Comparison of ENCODE assay signal across 23 mouse cellular contexts in the genomic region with DNA sequence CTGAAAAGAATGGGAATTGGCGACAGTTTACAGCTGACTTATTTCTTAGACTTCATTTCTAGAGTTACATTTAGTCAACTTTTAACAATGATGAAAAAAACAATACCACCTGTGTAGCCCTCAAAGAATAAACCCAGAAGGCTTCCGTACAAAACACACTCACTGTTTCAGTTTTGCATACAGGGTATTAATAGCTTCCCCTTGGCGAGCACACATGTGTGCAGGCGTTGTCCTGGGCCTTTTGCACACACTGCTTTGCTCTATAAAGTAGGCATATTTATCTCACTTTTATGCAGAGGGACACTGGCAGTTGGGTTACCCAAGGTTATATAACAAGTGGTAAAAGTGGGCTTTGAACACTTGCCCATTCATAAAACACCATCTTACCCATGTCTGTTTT. TPM values are rescaled to one million over a fixed set of nuclear protein-coding genes. Genes with fewer than 3 reads are reported as not detected.
DNase-seq lines count a peak whose midpoint lies in the region; ATAC-seq and TF ChIP-seq lines count a peak whose summit lies in the region.
"Had no signal": no experiment of that assay in that cellular context is flagged by ENCODE, and none has a peak within 500 bp of the region (broad histone marks: within the 10 kb centered on the region; RNA-seq: fewer than 3 reads in every experiment).

No protein-coding gene starts in this region.

- 72% methylated on average over 4 of the region's 4 CpGs for WGBS in liver, postnatal 0 days (ENCODE audit: insufficient replicate concordance)
- 90% methylated on average over 4 of the region's 4 CpGs for WGBS in hindbrain, embryonic 16.5 days

- no peaks in the 10 kb centered on the region for H3K79me2 ChIP-seq in CH12.LX (replicated peaks; ENCODE audit: control insufficient read depth, extremely low read depth, insufficient read depth, poor library complexity, severe bottlenecking)

- dilution Hi-C loops in CH12.LX (cut with MboI; ENCODE audit: extremely low pct_ligation_motif_present, extremely low pct_unique_long_range_greater_than_20kb, low sequenced_read_pairs) = no loop called here

- no peaks in the 10 kb centered on the region for H3K36me3 ChIP-seq in liver, postnatal 0 days (replicated peaks; ENCODE audit: insufficient read depth, low read length)
- H3K36me3 ChIP-seq in CH12.LX (replicated peaks in 1 of 2; ENCODE audit: control insufficient read depth in 1 of 2, insufficient read depth in 1 of 2, low read length in 1 of 2) = no peaks in the 10 kb centered on the region
- H3K36me3 ChIP-seq in hindbrain, embryonic 16.5 days (ENCODE audit: control insufficient read depth, insufficient read depth, low read length) = no peaks in the 10 kb centered on the region
- H3K36me3 ChIP-seq: embryonic facial prominence, embryonic 12.5 days; embryonic facial prominence, embryonic 15.5 days; hindbrain, embryonic 12.5 days; hindbrain, embryonic 15.5 days had no signal

- H3K27me3 ChIP-seq in liver, postnatal 0 days (ENCODE audit: insufficient read depth, low read length) = no peaks in the 10 kb centered on the region
- H3K27me3 ChIP-seq in CH12.LX (replicated peaks) = no peaks in the 10 kb centered on the region
- no peaks in the 10 kb centered on the region for H3K27me3 ChIP-seq in hindbrain, embryonic 16.5 days (replicated peaks; ENCODE audit: control insufficient read depth, insufficient read depth, low read length)
- H3K27me3 ChIP-seq: embryonic facial prominence, embryonic 12.5 days; embryonic facial prominence, embryonic 15.5 days; hindbrain, embryonic 12.5 days; hindbrain, embryonic 15.5 days had no signal

- H3K9ac ChIP-seq in liver, postnatal 0 days (replicated peaks) = no peak overlapping the region
- H3K9ac ChIP-seq in CH12.LX (ENCODE audit: insufficient read depth, low read depth) = no peak overlapping the region
- no peak overlapping the region for H3K9ac ChIP-seq in hindbrain, embryonic 16.5 days (ENCODE audit: low read depth, low read length)
- H3K9ac ChIP-seq: embryonic facial prominence, embryonic 12.5 days; embryonic facial prominence, embryonic 15.5 days; forebrain, postnatal 0 days; hindbrain, embryonic 12.5 days; hindbrain, embryonic 15.5 days had no signal

- no peak for TF ChIP-seq EP300 in liver, postnatal 0 days (IDR thresholded peaks at IDR 0.05; ENCODE audit: low read depth)
- peak; percentile 74 for TF ChIP-seq EP300 in CH12.LX (IDR thresholded peaks at IDR 0.05; ENCODE audit: low read length)

- ATAC-seq in liver, postnatal 0 days = no peak
- ATAC-seq in neutrophil, adult 5-6 weeks (ENCODE audit: extremely low read depth, insufficient number of reproducible peaks, low FRiP score, poor library complexity, severe bottlenecking) = peak; percentile 47
- ATAC-seq in hindbrain, embryonic 16.5 days = no peak
- ATAC-seq: forebrain, embryonic 14.5 days; forebrain, postnatal 0 days had no signal

- no peak for TF ChIP-seq RAD21 in CH12.LX (IDR thresholded peaks at IDR 0.05; ENCODE audit: low read depth, low read length)

- H3K4me1 ChIP-seq in liver, postnatal 0 days (ENCODE audit: insufficient read depth) = peaks cover 10% of the 10 kb centered on the region
- peaks cover 21 to 65% of the 10 kb centered on the region in 2 experiments for H3K4me1 ChIP-seq in CH12.LX (ENCODE audit: control insufficient read depth in 1 of 2, insufficient read depth in 2 of 2)
- no peaks in the 10 kb centered on the region for H3K4me1 ChIP-seq in hindbrain, embryonic 16.5 days (ENCODE audit: control insufficient read depth, insufficient read depth, low read depth, low read length)
- H3K4me1 ChIP-seq: embryonic facial prominence, embryonic 12.5 days; embryonic facial prominence, embryonic 15.5 days; hindbrain, embryonic 12.5 days; hindbrain, embryonic 15.5 days had no signal

- no peak for TF ChIP-seq CTCF in liver, postnatal 0 days (IDR thresholded peaks at IDR 0.05; ENCODE audit: low read depth)
- TF ChIP-seq CTCF in CH12.LX (conservative IDR thresholded peaks at IDR 0.05 in 1 of 2, IDR thresholded peaks at IDR 0.05 in 1 of 2; ENCODE audit: low read depth in 2 of 2, low read length in 2 of 2) = no peak

- DNase-seq in liver, postnatal 0 days = no peak
- DNase-seq in liver = no peak
- DNase-seq in A20 (ENCODE audit: low read depth, low spot score) = peak; percentile 67
- peak; percentile 58 for DNase-seq in CH12.LX (ENCODE audit: extremely low read depth)
- no peak for DNase-seq in neural tube, embryonic 10.5 days (ENCODE audit: extremely low spot score, low spot score)
- DNase-seq: adrenal gland, postnatal 10 days; adrenal gland, postnatal 36 days; cerebellum, adult 11 months; cerebellum, adult 2 months; cerebellum, adult 9-11 months; cerebellum, postnatal 25 days; forebrain, postnatal 0 days; gastrocnemius, adult 2 months; gastrocnemius, postnatal 14 days had no signal

- H3K27ac ChIP-seq in liver, postnatal 0 days (ENCODE audit: low read depth) = peak overlapping the region; percentile 7; the same call in 1 of the 2 replicates
- H3K27ac ChIP-seq in CH12.LX (ENCODE audit: insufficient read depth, low read depth) = no peak overlapping the region
- H3K27ac ChIP-seq in hindbrain, embryonic 16.5 days (ENCODE audit: low read depth, low read length) = no peak overlapping the region
- H3K27ac ChIP-seq: embryonic facial prominence, embryonic 12.5 days; embryonic facial prominence, embryonic 15.5 days; gastrocnemius, adult 2 months; hindbrain, embryonic 12.5 days; hindbrain, embryonic 15.5 days had no signal

- TF ChIP-seq POLR2A in CH12.LX (IDR thresholded peaks at IDR 0.05; ENCODE audit: low read depth, low read length) = no peak

- no peaks in the 10 kb centered on the region for H3K9me3 ChIP-seq in liver, postnatal 0 days (ENCODE audit: low read length)
- no peaks in the 10 kb centered on the region for H3K9me3 ChIP-seq in CH12.LX (replicated peaks; ENCODE audit: low read length)
- H3K9me3 ChIP-seq in hindbrain, embryonic 16.5 days (ENCODE audit: control insufficient read depth, low read length) = no peaks in the 10 kb centered on the region
- H3K9me3 ChIP-seq: embryonic facial prominence, embryonic 12.5 days; embryonic facial prominence, embryonic 15.5 days; hindbrain, embryonic 12.5 days; hindbrain, embryonic 15.5 days had no signal

- in situ Hi-C loops in CH12.LX (cut with MboI; ENCODE audit: low pct_ligation_motif_present, low pct_unique_long_range_greater_than_20kb, low sequenced_read_pairs) = no loop called here

- H3K4me3 ChIP-seq in liver, postnatal 0 days (ENCODE audit: low read depth, low read length) = no peak overlapping the region
- no peak overlapping the region for H3K4me3 ChIP-seq in CH12.LX (replicated peaks in 1 of 3; ENCODE audit: low read depth in 2 of 3, low read length in 2 of 3, poor library complexity in 1 of 3)
- H3K4me3 ChIP-seq in hindbrain, embryonic 16.5 days (ENCODE audit: low read length) = no peak overlapping the region
- H3K4me3 ChIP-seq: embryonic facial prominence, embryonic 12.5 days; embryonic facial prominence, embryonic 15.5 days; gastrocnemius, adult 2 months; hindbrain, embryonic 12.5 days; hindbrain, embryonic 15.5 days had no signal

- no peak overlapping the region for H3K4me2 ChIP-seq in liver, postnatal 0 days (ENCODE audit: low read depth, low read length)
- H3K4me2 ChIP-seq in CH12.LX (ENCODE audit: insufficient read depth, low read depth, poor library complexity, severe bottlenecking) = peak overlapping the region; percentile 8; the same call in 1 of the 2 replicates
- no peak overlapping the region for H3K4me2 ChIP-seq in hindbrain, embryonic 16.5 days (ENCODE audit: low read length)
- H3K4me2 ChIP-seq: embryonic facial prominence, embryonic 12.5 days; embryonic facial prominence, embryonic 15.5 days; heart, embryonic 11.5 days; hindbrain, embryonic 12.5 days; hindbrain, embryonic 15.5 days had no signal

TF ChIP-seq in CH12.LX, 34 proteins besides CTCF, POLR2A, EP300 and RAD21 (continues in another document):
- TF ChIP-seq CHD1 (IDR thresholded peaks at IDR 0.05; ENCODE audit: low read depth, low read length) = no peak
- TF ChIP-seq JUN (IDR thresholded peaks at IDR 0.05; ENCODE audit: insufficient read depth, low read depth, low read length) = no peak
- no peak for TF ChIP-seq E2F4 (IDR thresholded peaks at IDR 0.05; ENCODE audit: insufficient replicate concordance, low read depth, low read length)
- TF ChIP-seq SIN3A (IDR thresholded peaks at IDR 0.05; ENCODE audit: low read length) = no peak
- TF ChIP-seq POLR2AphosphoS2 (IDR thresholded peaks at IDR 0.05; ENCODE audit: low read depth, low read length) = no peak
- no peak for TF ChIP-seq GABPA (IDR thresholded peaks at IDR 0.05; ENCODE audit: insufficient replicate concordance, low read depth, low read length)
- peak; percentile 49; the same call in 1 of the 2 replicates for TF ChIP-seq ETS1 (conservative IDR thresholded peaks at IDR 0.05; ENCODE audit: low read depth, low read length)
- TF ChIP-seq BHLHE40 (IDR thresholded peaks at IDR 0.05; ENCODE audit: low read depth, low read length) = peak; percentile 51
- TF ChIP-seq ZKSCAN1 (IDR thresholded peaks at IDR 0.05; ENCODE audit: borderline replicate concordance, low read depth, low read length) = no peak
- no peak for TF ChIP-seq NELFE (IDR thresholded peaks at IDR 0.05; ENCODE audit: low read depth, low read length)
- 0 out of 2 replicates have a peak, but pooled peaks have one; percentile 44 for TF ChIP-seq MAX (IDR thresholded peaks at IDR 0.05; ENCODE audit: low read length)
- peak; percentile 65; the same call in 1 of the 2 replicates for TF ChIP-seq TCF12 (IDR thresholded peaks at IDR 0.05; ENCODE audit: low read depth, low read length)
- no peak for TF ChIP-seq USF2 (conservative IDR thresholded peaks at IDR 0.05; ENCODE audit: low read depth, low read length)
- TF ChIP-seq MXI1 (IDR thresholded peaks at IDR 0.05; ENCODE audit: low read depth, low read length) = no peak
- TF ChIP-seq MEF2A (IDR thresholded peaks at IDR 0.05; ENCODE audit: borderline replicate concordance, low read depth, low read length) = peak; percentile 89; the same call in 1 of the 2 replicates
- TF ChIP-seq ZNF384 (IDR thresholded peaks at IDR 0.05; ENCODE audit: low read depth, low read length) = peak; percentile 69
- no peak for TF ChIP-seq PAX5 (IDR thresholded peaks at IDR 0.05; ENCODE audit: low read length)
- TF ChIP-seq TBP (conservative IDR thresholded peaks at IDR 0.05; ENCODE audit: low read depth, low read length) = no peak
- TF ChIP-seq UBTF (IDR thresholded peaks at IDR 0.05; ENCODE audit: low read depth, low read length) = no peak
- TF ChIP-seq IRF4 (IDR thresholded peaks at IDR 0.05; ENCODE audit: low read depth, low read length) = no peak
- no peak for TF ChIP-seq CHD2 (IDR thresholded peaks at IDR 0.05; ENCODE audit: low read length)

RNA-seq across cellular contexts. Expression of gene Hhex, which starts 37.1 kb away (rescaled TPM):
- polyA plus RNA-seq in liver, postnatal 0 days (2015; fragmentation: Nextera tagmentation; extraction: Ambion mirVana) = 54.5 and 56.4 TPM in 2 replicates
- total RNA-seq in CH12.LX (2012; rRNA removed) = 7.3 and 7.6 TPM in 2 replicates
- total RNA-seq in CH12.LX (2014; rRNA removed) = 9.1 and 11.0 TPM in 2 replicates
- 40.2 and 42.0 TPM in 2 replicates for polyA plus RNA-seq in CH12.LX (2012; ENCODE audit: insufficient read length, low read depth)
- total RNA-seq in neutrophil, adult 5-6 weeks (2017) = 57.2 and 72.9 TPM in 2 replicates
- polyA plus RNA-seq in hindbrain, embryonic 16.5 days (2015; fragmentation: Nextera tagmentation; extraction: Ambion mirVana) = 4.7 and 5.5 TPM in 2 replicates
- total RNA-seq: MEL had no signal

Comparison
In these comparisons a context has a peak if more than half of its experiments do, and no peak if none do; other contexts are left out.
1. DNase-seq: peak in A20 (single experiment) and CH12.LX (single experiment); none in liver, postnatal 0 days (single experiment), liver (single experiment) and neural tube, embryonic 10.5 days (single experiment).